Mouse (Mus musculus): ENCODE measurements at regions not wholly inside any gene's neighbourhood (a gene's known extent, or its start where the extent isn't known, plus 50 kb on each side); places are given as distances from the start of the nearest gene placed in this dataset.
A peak's percentile ranks its signal among the peaks of the same experiment; 100 is the strongest.

GRCm38 (mm10) chr6:127252000-127252721, 100.2 kb upstream of the Ccnd2 start:
- no peak for DNase-seq (ENCODE audit: low spot score)

- no peak for DNase-seq (ENCODE audit: low spot score)
Observed at GRCm38 (mm10) chr6:127253935-127254334, 101.9 kb upstream of the Ccnd2 start.

DNA sequence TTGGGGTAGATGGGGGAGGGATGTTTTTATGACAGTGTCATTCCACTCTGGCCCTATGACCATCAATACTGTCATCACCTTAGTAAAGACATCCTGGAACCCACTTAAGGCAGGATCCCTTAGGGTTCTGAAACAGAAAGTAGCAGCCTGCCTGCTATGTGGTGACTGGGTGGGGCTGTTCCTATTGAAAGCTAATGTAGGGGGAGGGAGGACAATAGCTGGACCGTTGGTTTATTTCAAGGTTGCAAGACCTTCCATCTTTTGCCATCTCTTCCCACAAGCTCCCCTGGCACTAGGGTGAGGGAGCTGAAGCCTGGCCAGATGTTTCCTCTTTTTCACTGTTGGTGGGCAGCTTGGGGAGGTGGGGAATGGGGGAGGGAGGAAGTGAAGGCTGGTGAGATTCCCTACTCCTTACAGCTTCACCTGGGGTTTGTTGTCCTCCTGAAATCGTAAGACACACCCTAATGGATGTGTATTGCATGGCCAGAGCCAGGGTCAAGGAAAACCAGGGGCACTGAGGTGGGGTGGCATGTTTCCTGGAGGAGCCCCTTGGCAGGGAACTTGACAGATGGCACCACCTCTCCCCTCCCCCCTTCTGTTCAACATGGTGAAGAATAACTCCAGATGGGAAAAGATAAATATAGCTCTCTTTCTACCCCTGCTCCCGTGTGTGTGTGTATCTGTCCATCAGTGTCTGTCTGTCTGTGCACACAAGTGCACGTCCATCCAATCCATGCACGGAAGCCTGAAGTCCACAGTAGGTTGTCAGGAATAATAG, 112.1 kb upstream of the Ccnd2 start:
- DNase-seq (ENCODE audit: low spot score) = no peak

- no peak for DNase-seq (ENCODE audit: low spot score)
Observed at GRCm38 (mm10) chr6:127265063-127265775, 113.2 kb upstream of the Ccnd2 start.

DNA sequence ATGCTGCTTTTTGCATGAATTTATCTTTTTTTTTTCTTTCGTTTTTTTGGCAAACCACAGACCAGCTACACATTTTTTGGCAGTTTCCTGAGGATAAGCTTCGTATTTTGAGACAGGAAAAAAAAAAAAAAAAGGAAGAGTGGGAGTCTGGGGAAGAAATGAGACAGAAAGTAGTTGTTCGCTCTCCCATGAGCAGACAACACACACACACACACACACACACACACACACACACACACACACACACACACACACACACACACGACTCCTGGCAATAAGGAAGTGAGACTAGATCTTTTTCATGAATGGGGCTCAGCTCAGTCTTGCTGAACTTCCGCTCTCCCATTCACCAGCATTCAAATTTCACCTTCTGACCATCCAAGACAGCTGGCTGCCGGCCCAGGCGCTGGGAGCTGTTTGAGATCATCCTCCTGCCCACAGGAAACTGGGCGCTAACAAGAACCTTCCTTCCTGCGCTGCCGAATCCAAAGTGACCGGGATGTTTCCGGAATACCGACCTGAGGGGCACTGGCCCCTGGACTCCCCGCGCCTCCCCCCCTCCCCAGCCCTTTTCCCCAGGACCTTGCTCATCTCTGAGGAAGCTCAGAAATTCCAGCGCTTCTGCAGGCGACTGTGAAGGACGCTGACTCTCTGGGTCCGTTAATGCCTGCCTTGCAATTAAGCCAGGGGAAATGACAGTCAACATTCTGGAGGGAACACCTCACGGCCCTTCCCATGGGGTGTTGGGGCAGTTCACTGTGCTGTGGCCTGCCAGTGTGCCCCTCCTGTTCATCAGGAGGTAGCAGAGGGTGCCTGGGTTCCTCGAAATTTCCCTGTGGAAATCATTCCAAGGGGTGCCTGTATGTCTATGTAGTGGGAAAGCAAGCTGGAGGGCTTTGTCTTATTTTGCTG, 114.2 kb upstream of the Ccnd2 start:
- peak; percentile 76 for DNase-seq (ENCODE audit: low spot score)

GRCm38 (mm10) chr6:127266813-127267165, 114.8 kb upstream of the Ccnd2 start:
- DNase-seq (ENCODE audit: low spot score) = no peak

GRCm38 (mm10) chr6:127269021-127269420, 117.0 kb upstream of the Ccnd2 start:
- no peak for DNase-seq (ENCODE audit: low spot score)

GRCm38 (mm10) chr6:127269525-127270044, 117.6 kb upstream of the Ccnd2 start:
- DNase-seq (ENCODE audit: low spot score) = no peak

DNA sequence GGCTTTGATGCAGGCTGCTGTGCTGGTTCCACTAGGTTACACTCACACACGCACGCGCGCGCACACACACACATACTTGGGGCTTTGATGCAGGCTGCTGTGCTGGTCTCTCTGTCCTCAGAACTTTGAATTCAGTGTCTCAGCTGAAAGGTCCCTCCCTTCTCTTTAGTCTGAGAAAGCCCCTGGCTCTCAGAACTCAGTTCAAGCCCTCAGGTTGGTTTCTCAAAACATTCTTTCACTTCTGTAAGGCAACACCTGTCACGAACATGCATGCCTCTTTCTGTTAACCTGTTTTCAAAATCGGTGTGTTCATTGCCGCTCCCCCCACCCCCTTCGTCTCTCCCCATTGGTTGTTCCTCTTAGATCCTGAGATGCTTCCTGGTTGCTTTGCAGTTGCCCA, 118.8 kb upstream of the Ccnd2 start:
- DNase-seq (ENCODE audit: low spot score) = no peak

DNA sequence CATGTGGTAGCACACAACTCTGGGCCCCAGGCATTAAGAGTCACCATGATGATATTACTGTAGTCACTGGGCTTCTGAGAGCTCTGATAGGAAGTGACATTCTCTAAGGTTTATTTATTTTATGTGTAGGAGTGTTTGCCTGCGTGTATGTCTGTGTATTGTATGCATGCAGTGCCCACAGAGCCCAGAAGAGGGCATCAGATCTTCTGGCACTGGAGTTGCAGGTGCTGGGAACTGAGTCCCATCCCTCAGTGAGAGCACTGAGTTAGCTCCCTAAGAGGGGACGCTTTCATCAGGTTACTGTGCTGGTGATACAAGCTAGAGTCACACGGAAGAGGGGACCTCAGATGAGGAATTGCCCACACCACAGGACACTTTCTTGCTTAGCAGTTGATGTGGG, 119.4 kb upstream of the Ccnd2 start:
- no peak for DNase-seq (ENCODE audit: low spot score)

DNA sequence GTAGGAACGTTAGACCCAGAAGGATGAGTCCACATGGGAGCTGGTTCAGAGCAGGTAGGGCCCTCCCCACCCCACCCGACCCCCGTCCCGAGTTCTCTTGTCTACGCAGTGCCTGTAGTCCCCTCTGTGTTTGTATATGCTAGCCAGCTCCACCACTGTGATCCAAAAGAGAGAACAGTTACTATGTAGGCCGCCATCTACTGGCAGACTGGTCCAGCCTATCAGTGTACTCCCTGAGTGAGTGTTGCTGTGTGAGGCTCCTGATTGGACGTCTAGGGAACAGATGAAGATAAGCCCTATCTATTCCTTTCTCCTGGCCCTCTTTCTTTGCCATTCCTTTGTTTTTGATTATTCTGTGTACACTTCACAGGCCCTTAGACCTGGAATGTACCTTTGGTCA, 120.6 kb upstream of the Ccnd2 start:
- no peak for DNase-seq (ENCODE audit: low spot score)

DNA sequence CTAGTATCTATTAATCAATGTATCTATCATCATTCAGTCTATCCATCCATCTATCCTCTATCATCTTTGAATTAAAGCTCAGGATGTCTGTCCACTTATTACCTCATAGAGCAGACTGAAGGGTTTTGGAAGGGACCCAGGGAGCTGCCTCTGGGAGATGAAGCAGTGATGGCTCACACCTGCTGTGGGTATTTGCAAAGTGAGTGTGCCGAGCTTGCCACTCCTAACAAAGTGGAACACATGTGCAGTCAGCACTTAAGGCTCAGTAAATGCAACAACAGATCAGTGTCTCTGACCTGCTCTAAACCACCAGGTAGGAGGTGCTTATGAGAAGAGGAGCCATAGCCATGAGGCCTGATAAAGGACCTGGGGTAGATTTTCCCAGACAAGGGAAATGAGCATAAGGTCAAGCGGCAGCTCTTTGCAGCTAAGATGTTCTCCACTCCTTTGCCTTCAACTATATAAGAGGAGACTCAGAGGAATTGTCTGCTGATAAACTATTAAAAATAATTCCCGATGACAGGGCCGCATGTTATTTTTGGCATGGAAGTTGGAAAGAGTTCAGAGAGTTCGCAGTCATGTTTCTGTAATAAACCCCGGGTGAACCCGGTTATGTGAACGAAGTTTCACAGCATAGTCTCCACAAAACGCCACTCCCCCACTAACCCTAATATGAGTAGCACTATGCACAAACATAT, 122.9 kb upstream of the Ccnd2 start:
- no peak for DNase-seq (ENCODE audit: low spot score)

DNA sequence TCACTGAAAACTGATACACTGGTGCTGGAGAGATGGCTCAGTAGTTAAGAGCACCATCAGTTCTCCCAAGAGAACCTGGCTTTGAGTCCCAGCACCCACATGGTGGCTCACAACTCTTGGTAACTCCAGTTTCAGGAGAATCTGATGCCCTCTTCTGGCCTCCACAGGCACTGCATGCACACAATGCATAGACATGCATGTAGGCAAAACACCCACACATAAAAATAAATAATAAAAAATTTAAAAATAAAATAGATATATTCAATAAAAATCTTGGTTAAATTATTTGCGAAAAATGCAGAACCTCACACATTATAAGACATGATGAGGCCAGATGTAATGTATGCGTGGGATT, 123.4 kb upstream of the Ccnd2 start:
- DNase-seq (ENCODE audit: low spot score) = no peak

- no peak for DNase-seq (ENCODE audit: low spot score)
Observed at GRCm38 (mm10) chr6:127276362-127276761, 124.4 kb upstream of the Ccnd2 start.

DNA sequence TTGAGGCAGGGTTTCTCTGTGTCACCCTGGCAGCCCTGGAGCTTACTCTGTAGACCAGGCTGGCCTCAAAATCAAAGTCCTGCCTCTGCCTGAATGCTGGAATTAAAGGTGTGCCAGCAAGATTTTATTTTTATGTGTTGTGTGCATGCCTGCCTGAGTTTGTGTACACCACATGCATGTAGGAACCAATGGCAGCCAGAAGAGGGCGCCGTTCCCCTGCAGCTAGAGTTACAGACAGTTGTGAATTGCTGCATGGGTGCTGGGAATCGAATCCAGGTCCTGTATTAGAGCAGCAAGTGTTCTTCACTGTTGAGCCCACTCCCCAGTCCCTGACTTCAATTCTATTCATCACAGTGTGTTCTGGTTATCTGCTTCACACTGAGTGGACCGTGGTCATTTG, 126.4 kb upstream of the Ccnd2 start:
- no peak for DNase-seq (ENCODE audit: low spot score)

- DNase-seq (ENCODE audit: low spot score) = no peak
Observed at GRCm38 (mm10) chr6:127284226-127284625, 132.2 kb upstream of the Ccnd2 start.

DNA sequence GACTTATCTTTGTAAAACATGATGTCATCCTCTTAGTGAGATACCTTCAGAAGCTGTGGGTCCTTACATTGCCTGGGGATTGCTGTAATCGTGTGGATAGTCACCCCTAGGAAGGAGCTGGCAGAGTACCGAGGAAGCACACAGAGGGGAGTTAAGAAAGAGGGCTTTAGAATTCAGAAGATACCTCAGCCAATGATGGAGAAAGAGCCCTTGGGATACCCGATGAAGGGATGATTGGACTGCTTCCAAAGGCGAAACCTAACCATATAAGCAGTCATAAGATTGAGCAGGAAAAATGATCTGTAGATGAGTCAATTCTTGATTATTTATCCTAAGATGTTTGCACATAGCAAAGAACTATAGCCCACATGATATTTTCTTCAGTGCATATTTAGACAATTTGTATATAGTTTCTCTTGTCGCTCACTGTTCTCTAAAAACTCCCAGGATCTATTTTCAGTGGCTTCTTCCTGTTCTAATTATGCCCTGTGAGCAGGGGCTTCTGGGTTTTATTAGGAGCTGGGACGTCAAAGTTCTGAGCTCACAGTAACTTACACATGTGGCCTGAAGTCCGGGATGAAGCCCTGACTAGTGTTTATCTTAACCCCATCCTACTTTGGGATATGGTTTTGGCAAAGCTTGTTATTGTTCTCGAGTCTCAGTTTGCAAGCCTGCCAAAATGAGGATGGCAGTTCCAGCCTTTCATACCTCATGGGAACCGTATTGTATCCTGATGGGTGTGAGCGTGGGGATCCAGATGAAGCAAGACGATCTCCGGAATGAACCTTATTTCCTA, 134.9 kb upstream of the Ccnd2 start:
- DNase-seq (ENCODE audit: low spot score) = no peak

- DNase-seq (ENCODE audit: low spot score) = no peak
Observed at GRCm38 (mm10) chr6:127288946-127289345, 137.0 kb upstream of the Ccnd2 start.

DNA sequence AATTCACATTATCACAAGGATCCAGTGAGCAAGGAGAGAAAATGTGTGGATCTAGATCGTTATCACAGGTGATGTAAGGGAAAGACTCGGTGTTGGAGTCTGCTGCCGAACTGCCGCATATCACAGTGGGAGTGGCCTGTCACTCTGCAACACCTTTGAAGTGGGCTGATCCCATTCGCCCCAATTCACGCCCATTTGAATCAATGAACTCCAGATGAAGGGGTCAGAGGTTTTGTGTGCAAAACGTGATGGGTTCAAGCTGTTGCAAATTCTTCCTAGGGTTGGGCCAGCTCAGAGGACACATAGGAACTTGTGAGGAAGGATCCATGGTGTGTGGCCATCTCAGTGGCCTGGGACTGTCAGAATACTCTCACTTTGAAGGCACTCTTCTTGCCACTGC, 139.9 kb upstream of the Ccnd2 start:
- DNase-seq (ENCODE audit: low spot score) = no peak

- DNase-seq (ENCODE audit: low spot score) = no peak
Observed at GRCm38 (mm10) chr6:127293829-127294228, 141.8 kb upstream of the Ccnd2 start.
